ENCODE assay signal across 8 mouse cellular contexts in genomic region chr4:131657922-131658321, GRCm38 (mm10).
DNase-seq lines count a peak whose midpoint lies in the region; ATAC-seq and TF ChIP-seq lines count a peak whose summit lies in the region.

No protein-coding gene starts in this region.

- no peak overlapping the region for H3K9ac ChIP-seq in ES-E14 (ENCODE audit: insufficient read depth, low read depth, low read length, poor library complexity, severe bottlenecking)
- H3K9ac ChIP-seq in limb, embryonic 14.5 days (ENCODE audit: low read depth, low read length, severe bottlenecking), result no peak overlapping the region

- peak; percentile 17 for DNase-seq in kidney, adult 2 months
- DNase-seq in kidney, adult 11 months, result no peak
- peak; percentile 24 for DNase-seq in ES-E14 (ENCODE audit: low read depth, low spot score)
- peak; percentile 62 for DNase-seq in adrenal gland, postnatal 14 days
- peak; percentile 65 for DNase-seq in limb, embryonic 14.5 days (ENCODE audit: low spot score)
- DNase-seq in layer of hippocampus, adult 8-10 months (ENCODE audit: low spot score in 2 of 2), result no peak
- DNase-seq in thymus, adult 2 months, result no peak
- no peak for DNase-seq in layer of hippocampus, postnatal 36 days

- ATAC-seq in limb, embryonic 14.5 days (ENCODE audit: low FRiP score, low read depth), result no peak

- in situ Hi-C loops in ES-E14 (cut with MboI; ENCODE audit: low sequenced_read_pairs in 2 of 2, unreplicated experiment in 2 of 2), result no loop called here

- no peak overlapping the region for H3K4me3 ChIP-seq in kidney, adult 2 months (ENCODE audit: insufficient read depth, low read depth, low read length)
- no peak overlapping the region for H3K4me3 ChIP-seq in ES-E14 (ENCODE audit: insufficient read depth in 1 of 2, low read depth in 1 of 2, low read length in 2 of 2, poor library complexity in 1 of 2, severe bottlenecking in 1 of 2)
- H3K4me3 ChIP-seq in limb, embryonic 14.5 days (replicated peaks; ENCODE audit: low read length), result no peak overlapping the region
- no peak overlapping the region for H3K4me3 ChIP-seq in thymus, adult 2 months (ENCODE audit: control insufficient read depth, insufficient read depth, low read length)

- H3K9me3 ChIP-seq in ES-E14 (ENCODE audit: control insufficient read depth, insufficient read depth, low read depth, low read length), result no peaks in the 10 kb centered on the region
- no peaks in the 10 kb centered on the region for H3K9me3 ChIP-seq in limb, embryonic 14.5 days (ENCODE audit: control insufficient read depth, low read length)

- TF ChIP-seq POLR2A in kidney, adult 2 months (IDR thresholded peaks at IDR 0.05; ENCODE audit: low read depth, low read length), result no peak
- no peak for TF ChIP-seq POLR2A in limb, embryonic 14.5 days (IDR thresholded peaks at IDR 0.05; ENCODE audit: borderline replicate concordance, extremely low read depth, insufficient read depth, insufficient read length)
- no peak for TF ChIP-seq POLR2A in thymus, adult 2 months (IDR thresholded peaks at IDR 0.05; ENCODE audit: control insufficient read depth, extremely low read depth, insufficient read depth, low read length, poor library complexity)

- no peak overlapping the region for H3K4me2 ChIP-seq in limb, embryonic 14.5 days (replicated peaks; ENCODE audit: low read depth, low read length, severe bottlenecking)

- no peaks in the 10 kb centered on the region for H3K36me3 ChIP-seq in kidney, adult 2 months (ENCODE audit: control insufficient read depth, insufficient read depth, low read length)
- H3K36me3 ChIP-seq in ES-E14 (ENCODE audit: control insufficient read depth, insufficient read depth, low read length, poor library complexity, severe bottlenecking), result no peaks in the 10 kb centered on the region
- no peaks in the 10 kb centered on the region for H3K36me3 ChIP-seq in limb, embryonic 14.5 days (ENCODE audit: control insufficient read depth, insufficient read depth, low read length)
- H3K36me3 ChIP-seq in thymus, adult 2 months (ENCODE audit: control insufficient read depth, insufficient read depth, low read length), result no peaks in the 10 kb centered on the region

- no peaks in the 10 kb centered on the region for H3K4me1 ChIP-seq in kidney, adult 2 months (ENCODE audit: control insufficient read depth, insufficient read depth, low read length)
- H3K4me1 ChIP-seq in ES-E14 (ENCODE audit: control insufficient read depth in 2 of 2, insufficient read depth in 2 of 2, low read length in 2 of 2, poor library complexity in 1 of 2), result no peaks in the 10 kb centered on the region
- no peaks in the 10 kb centered on the region for H3K4me1 ChIP-seq in limb, embryonic 14.5 days (ENCODE audit: control insufficient read depth, insufficient read depth, low read length)
- H3K4me1 ChIP-seq in thymus, adult 2 months (replicated peaks; ENCODE audit: control insufficient read depth, insufficient read depth, low read length), result no peaks in the 10 kb centered on the region

- WGBS in kidney, adult 2 months, result 16% methylated on average over 10 of the region's 10 CpGs
- WGBS in limb, embryonic 14.5 days, result 25% methylated on average over 10 of the region's 10 CpGs
- 26% methylated on average over 10 of the region's 10 CpGs for WGBS in thymus, adult 2 months

- TF ChIP-seq CTCF in kidney, adult 2 months (conservative IDR thresholded peaks at IDR 0.05; ENCODE audit: insufficient read depth, insufficient read length, low read depth, low read length), result no peak
- no peak for TF ChIP-seq CTCF in thymus, adult 2 months (IDR thresholded peaks at IDR 0.05; ENCODE audit: borderline replicate concordance, control insufficient read depth, extremely low read depth, insufficient read depth, low read length, poor library complexity)

- H3K27ac ChIP-seq in kidney, adult 2 months (ENCODE audit: insufficient read depth, low read depth, low read length), result no peak overlapping the region
- no peak overlapping the region for H3K27ac ChIP-seq in ES-E14 (ENCODE audit: insufficient read depth, low read depth, low read length, poor library complexity, severe bottlenecking)
- no peak overlapping the region for H3K27ac ChIP-seq in limb, embryonic 14.5 days (replicated peaks; ENCODE audit: low read depth, low read length)
- no peak overlapping the region for H3K27ac ChIP-seq in thymus, adult 2 months (ENCODE audit: control insufficient read depth, insufficient read depth, low read length)

- no peaks in the 10 kb centered on the region for H3K27me3 ChIP-seq in kidney, adult 2 months (replicated peaks; ENCODE audit: control insufficient read depth, insufficient read depth, low read length)
- H3K27me3 ChIP-seq in limb, embryonic 14.5 days (ENCODE audit: control insufficient read depth, insufficient read depth, low read length), result no peaks in the 10 kb centered on the region
- no peaks in the 10 kb centered on the region for H3K27me3 ChIP-seq in thymus, adult 2 months (ENCODE audit: control insufficient read depth, insufficient read depth, low read length)

TF ChIP-seq in ES-E14, 5 proteins besides CTCF, POLR2A, EP300 and RAD21:
- TF ChIP-seq MAFK (IDR thresholded peaks at IDR 0.05; ENCODE audit: insufficient read depth, low read depth, low read length) (no peak), ZNF384 (IDR thresholded peaks at IDR 0.05; ENCODE audit: low read depth, low read length) (no peak), ZC3H11A (IDR thresholded peaks at IDR 0.05; ENCODE audit: borderline replicate concordance, low read depth, low read length) (no peak), CHD2 (IDR thresholded peaks at IDR 0.05; ENCODE audit: low read depth, low read length) (no peak), HCFC1 (IDR thresholded peaks at IDR 0.05; ENCODE audit: borderline replicate concordance, insufficient read depth, low read length) (no peak)

Comparison
In these comparisons a context has a peak if more than half of its experiments do, and no peak if none do; other contexts are left out.
1. DNase-seq: peak in kidney, adult 2 months (single experiment), ES-E14 (single experiment), adrenal gland, postnatal 14 days (single experiment) and limb, embryonic 14.5 days (single experiment); none in kidney, adult 11 months (single experiment), layer of hippocampus, adult 8-10 months (0 of 2), thymus, adult 2 months (single experiment) and layer of hippocampus, postnatal 36 days (0 of 2).